Mouse (Mus musculus) mesoderm, embryonic 11.5 days (tissue): ENCODE data around the gene Lingo2.

Experiments used
- DNase-seq: peaks from one replicate; pipeline ENCODE4 v3.0.0-alpha.2; 2012; ENCODE audit warnings: low read depth, low spot score

Gene Lingo2

GRCm38 (mm10) chr4:36951150-36951954 lies at the start of gene Lingo2:
Gene Lingo2, minus strand, starts transcription at chr4:36951747.
- DNase-seq, result peak; percentile 34

DNA sequence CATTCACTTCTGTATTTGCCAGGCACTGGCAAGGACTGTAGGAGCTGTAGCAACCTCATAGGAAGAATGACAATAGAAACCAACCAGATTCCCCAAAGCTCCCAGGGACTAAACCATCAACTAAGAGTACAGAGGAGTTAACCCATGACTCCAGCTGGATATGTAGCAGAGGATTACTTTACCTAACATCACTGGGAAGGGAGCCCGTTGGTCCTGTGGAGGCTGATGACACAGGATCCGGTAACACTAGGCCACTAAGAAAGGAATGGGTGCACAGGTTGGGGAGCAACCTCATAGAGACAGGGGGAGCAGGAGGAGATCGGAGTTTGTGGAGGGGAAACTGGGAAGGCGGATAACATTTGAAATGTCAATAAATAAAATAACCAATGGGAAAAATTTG lies 21.8 kb upstream of the Lingo2 start:
- no peak for DNase-seq

- peak; percentile 12 for DNase-seq
Observed at GRCm38 (mm10) chr4:36952431-36953429, 1.2 kb upstream of the Lingo2 start.

DNA sequence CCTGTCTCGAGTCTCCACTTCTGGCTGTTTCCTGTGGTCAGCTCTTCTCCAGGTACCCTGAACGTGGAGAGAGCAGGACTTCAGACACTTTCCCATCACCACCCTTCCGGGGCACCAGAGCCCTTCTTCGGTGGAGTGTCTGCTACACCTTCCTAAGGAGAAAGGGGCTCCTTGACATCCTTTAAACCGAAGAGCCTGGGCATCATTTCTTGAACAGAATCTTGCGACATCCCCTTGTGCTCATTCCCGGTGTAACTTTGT lies 338 bp upstream of the Lingo2 start:
- peak; percentile 15 for DNase-seq

DNA sequence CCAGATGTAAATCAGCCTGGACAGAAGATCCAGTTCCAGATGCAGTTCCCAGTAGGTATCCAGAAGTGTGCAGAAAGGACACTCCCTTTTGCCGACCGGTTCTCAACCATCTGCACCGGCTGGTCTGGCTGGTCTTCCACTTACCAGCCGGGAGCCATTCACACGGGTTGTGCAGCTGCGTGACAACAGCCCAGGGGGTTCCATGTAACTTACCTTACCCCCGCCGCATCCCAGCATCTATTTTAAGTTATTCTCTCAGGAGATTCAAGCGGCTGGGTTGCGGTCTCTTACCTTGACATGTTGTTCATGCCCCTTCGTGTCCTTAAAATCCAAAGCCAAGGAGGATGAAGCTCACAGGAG lies 777 bp downstream of the Lingo2 start:
- DNase-seq, result no peak

GRCm38 (mm10) chr4:36950021-36950751 lies 1.4 kb downstream of the Lingo2 start:
- DNase-seq, result peak; percentile 84

- no peak for DNase-seq
Observed at GRCm38 (mm10) chr4:36890810-36891209, 60.7 kb downstream of the Lingo2 start.

DNA sequence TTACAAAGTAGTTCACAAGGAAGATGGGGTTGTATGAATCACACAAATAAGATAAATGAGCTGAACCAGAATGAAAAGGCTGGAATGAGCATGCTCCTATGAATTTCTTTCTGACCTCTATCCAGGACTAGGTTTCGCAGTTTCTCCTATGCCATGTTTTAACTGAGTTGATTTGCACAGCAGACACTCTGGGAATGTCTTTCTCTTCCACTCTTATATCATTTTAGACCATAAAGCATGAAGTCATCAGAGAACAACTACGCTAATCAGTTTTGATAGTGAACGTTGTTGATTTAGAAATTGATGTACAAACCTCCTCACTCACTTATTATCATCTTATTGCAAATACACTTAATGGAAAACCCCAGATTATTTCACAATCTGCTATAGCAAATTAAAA lies 61.2 kb downstream of the Lingo2 start:
- no peak for DNase-seq

- no peak for DNase-seq
Observed at GRCm38 (mm10) chr4:36874781-36875180, 76.8 kb downstream of the Lingo2 start.

- peak; percentile 6 for DNase-seq
Observed at GRCm38 (mm10) chr4:36824982-36825381, 126.6 kb downstream of the Lingo2 start.

GRCm38 (mm10) chr4:36821914-36822313 lies 129.6 kb downstream of the Lingo2 start:
- no peak for DNase-seq

GRCm38 (mm10) chr4:36775088-36775487 lies 176.5 kb downstream of the Lingo2 start:
- no peak for DNase-seq

GRCm38 (mm10) chr4:36730691-36731090 lies 220.9 kb downstream of the Lingo2 start:
- DNase-seq, result no peak

DNA sequence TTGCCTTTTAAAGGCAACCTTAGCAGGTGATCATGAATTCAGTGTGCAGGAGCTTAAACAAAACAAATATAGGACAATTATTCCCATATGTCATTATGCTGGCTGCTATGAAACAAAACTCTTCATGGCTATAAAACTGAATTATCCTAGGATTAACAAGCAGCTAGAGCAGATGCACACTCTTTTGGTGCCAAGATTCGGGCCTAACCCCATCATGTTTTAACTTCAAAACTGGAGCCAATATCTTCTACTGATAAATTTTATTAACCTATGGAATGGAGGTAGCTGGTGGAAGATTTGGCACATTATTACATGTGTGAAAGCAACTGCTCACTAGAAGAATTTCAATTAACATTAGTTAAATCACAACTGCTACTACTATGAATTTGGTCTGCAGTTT lies 235.1 kb downstream of the Lingo2 start:
- no peak for DNase-seq

GRCm38 (mm10) chr4:36698888-36699287 lies 252.7 kb downstream of the Lingo2 start:
- DNase-seq, result no peak

GRCm38 (mm10) chr4:36696810-36697209 lies 254.7 kb downstream of the Lingo2 start:
- peak; percentile 10 for DNase-seq

DNA sequence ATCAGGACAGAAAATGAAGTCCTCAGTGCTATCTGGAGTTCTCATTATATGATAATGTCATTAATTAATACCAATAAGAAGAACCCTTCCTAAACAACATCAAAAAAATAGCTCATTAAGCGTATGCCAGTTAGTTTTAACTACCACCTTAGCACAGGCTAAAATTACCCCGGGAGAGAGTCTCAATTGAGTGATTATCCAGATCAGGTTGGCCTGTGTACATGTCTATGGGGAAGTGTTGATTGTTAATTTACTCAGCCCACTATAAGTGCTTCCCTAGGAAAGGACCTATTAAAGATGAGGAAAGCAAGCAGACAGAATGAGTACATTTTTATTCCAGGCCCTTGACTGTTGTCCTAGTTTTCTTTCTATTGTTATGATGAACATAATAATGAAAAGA lies 291.6 kb downstream of the Lingo2 start:
- no peak for DNase-seq

- DNase-seq, result no peak
Observed at GRCm38 (mm10) chr4:36647753-36648152, 303.8 kb downstream of the Lingo2 start.

- DNase-seq, result no peak
Observed at GRCm38 (mm10) chr4:36635666-36636065, 315.9 kb downstream of the Lingo2 start.

DNA sequence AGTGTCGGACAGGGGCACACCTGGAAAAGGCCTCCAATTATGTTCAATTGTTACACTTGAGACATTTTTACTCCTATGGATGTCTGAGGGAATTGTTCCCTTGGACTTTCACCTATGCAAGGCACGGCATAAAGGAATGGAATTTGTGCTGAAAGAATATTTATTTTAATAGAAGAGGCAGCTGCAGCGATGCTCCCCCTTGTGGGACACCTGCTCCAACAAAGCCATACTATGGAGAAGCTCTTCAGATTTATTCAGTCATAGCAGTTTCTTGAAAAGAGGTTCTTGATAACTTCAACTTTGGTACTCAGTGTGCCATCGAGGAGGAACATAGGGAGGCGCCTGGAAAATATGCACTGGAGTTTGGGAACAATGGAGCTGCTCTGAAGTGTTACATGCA lies 374.7 kb downstream of the Lingo2 start:
- DNase-seq, result no peak

- DNase-seq, result no peak
Observed at GRCm38 (mm10) chr4:36576256-36576655, 375.3 kb downstream of the Lingo2 start.

- DNase-seq, result no peak
Observed at GRCm38 (mm10) chr4:36566544-36566943, 385.0 kb downstream of the Lingo2 start.
